ENCODE assay signal across 23 mouse cellular contexts in genomic region chr7:30959786-30960349, GRCm38 (mm10). TPM values are rescaled to one million over a fixed set of nuclear protein-coding genes. Genes with fewer than 3 reads are reported as not detected.
"Had no signal": no experiment of that assay in that cellular context is flagged by ENCODE, and none has a peak within 500 bp of the region (broad histone marks: within the 10 kb centered on the region; RNA-seq: fewer than 3 reads in every experiment).

No protein-coding gene starts in this region.

- H3K4me2 ChIP-seq: limb, embryonic 13.5 days; midbrain, embryonic 12.5 days; stomach, embryonic 15.5 days had no signal

- DNase-seq: kidney, adult 9 months; kidney, postnatal 4 days; left cerebral cortex, postnatal 4 days; lung, adult 18-20 months; lung, postnatal 10 days; lung, postnatal 4 days; right cerebral cortex, postnatal 14 days; thymus, adult 2 months; thymus, postnatal 36 days had no signal

- H3K9ac ChIP-seq: limb, embryonic 13.5 days; liver, embryonic 14.5 days; midbrain, embryonic 12.5 days; stomach, embryonic 15.5 days had no signal

- H3K4me3 ChIP-seq: limb, embryonic 13.5 days; midbrain, embryonic 12.5 days; stomach, embryonic 15.5 days had no signal

- H3K9me3 ChIP-seq: limb, embryonic 13.5 days; midbrain, embryonic 12.5 days; stomach, embryonic 15.5 days had no signal

- ATAC-seq: midbrain, embryonic 16.5 days had no signal

- H3K27me3 ChIP-seq: limb, embryonic 13.5 days; midbrain, embryonic 12.5 days; stomach, embryonic 15.5 days had no signal

- H3K27ac ChIP-seq: kidney, postnatal 0 days; limb, embryonic 13.5 days; liver, embryonic 14.5 days; midbrain, embryonic 12.5 days; stomach, embryonic 15.5 days had no signal

RNA-seq across cellular contexts. Expression of gene Hamp, which starts 16.0 kb away (rescaled TPM):
- total RNA-seq: layer of hippocampus, adult 8-10 months; layer of hippocampus, postnatal 14 days; left cerebral cortex, adult 18-20 months; left cerebral cortex, postnatal 10 days; left cerebral cortex, postnatal 4 days had no signal
- polyA plus RNA-seq: kidney, postnatal 0 days; limb, embryonic 13.5 days; midbrain, embryonic 12.5 days; midbrain, embryonic 16.5 days; neural tube, embryonic 14.5 days; spleen, adult 2 months; testis, adult 2 months had no signal

RNA-seq across cellular contexts. Expression of gene Hamp2, which starts 35.4 kb away (rescaled TPM):
- total RNA-seq: layer of hippocampus, adult 8-10 months; layer of hippocampus, postnatal 14 days; left cerebral cortex, adult 18-20 months; left cerebral cortex, postnatal 10 days; left cerebral cortex, postnatal 4 days; megakaryocyte, adult 5-6 weeks had no signal
- polyA plus RNA-seq: kidney, postnatal 0 days; limb, embryonic 13.5 days; liver, embryonic 14.5 days; midbrain, embryonic 12.5 days; midbrain, embryonic 16.5 days; neural tube, embryonic 14.5 days; stomach, embryonic 15.5 days had no signal
